Mouse (Mus musculus) megakaryocyte, embryonic 14.5 days (primary cell): ENCODE results near the gene Poln. TPM values are rescaled to one million over a fixed set of nuclear protein-coding genes. Genes with fewer than 3 reads are reported as not detected.

Experiments
- H3K27me3 ChIP-seq: replicated peaks from 2 replicates; pipeline ENCODE3; 2012; ENCODE audit warnings: inconsistent platforms
- H3K36me3 ChIP-seq: replicated peaks from 2 replicates; pipeline ENCODE3; 2012; ENCODE audit warnings: low read length, inconsistent platforms, mixed read lengths
- H3K4me1 ChIP-seq: 2 replicates; pipeline ENCODE4 v1.6.1; 2012; ENCODE audit warnings: inconsistent platforms
- H3K4me3 ChIP-seq: replicated peaks from 2 replicates; pipeline ENCODE3; 2012; ENCODE audit warnings: moderate library complexity, mild to moderate bottlenecking, inconsistent platforms
- H3K9me3 ChIP-seq: 2 replicates; pipeline ENCODE4 v1.6.1; 2012; ENCODE audit warnings: inconsistent platforms
- FLI1 ChIP-seq: IDR thresholded peaks from 2 replicates; pipeline ENCODE4 v1.6.1; 2012; ENCODE audit warnings: low read length, inconsistent platforms, mixed read lengths
- GATA1 ChIP-seq: IDR thresholded peaks from 3 replicates; pipeline ENCODE4 v1.6.1; 2012; ENCODE audit warnings: mixed read lengths, low read length, inconsistent platforms, borderline replicate concordance
- polyA plus RNA-seq: library from polyadenylated mRNA; stranded (reverse); fragments of >175 nt; gene quantifications from 2 replicates; pipeline ENCODE4 v1.2.3, GENCODE M21; 2012; ENCODE audit warnings: low replicate concordance; ENCODE audit not compliant: insufficient read depth

Poln gene
- 0.21 TPM in 1 of 2 replicates, not detected in the other for polyA plus RNA-seq

- Histone ChIP-seq H3K9me3 (no peaks in the 10 kb centered on the region), H3K4me1 (peaks cover 45% of the 10 kb centered on the region), H3K4me3 (peak within 1 kb of the TSS; percentile 95), H3K36me3 (peaks cover 37% of the 10 kb centered on the region), H3K27me3 (no peaks in the 10 kb centered on the region)
- no peak for TF ChIP-seq FLI1
- TF ChIP-seq GATA1 = no peak
Measured at GRCm38 (mm10) chr5:34168950-34169891, at the start of gene Poln, which contains the start of gene Haus3. Gene Poln, minus strand, starts transcription at chr5:34169448. Gene Haus3, minus strand, starts transcription at chr5:34169527.

DNA sequence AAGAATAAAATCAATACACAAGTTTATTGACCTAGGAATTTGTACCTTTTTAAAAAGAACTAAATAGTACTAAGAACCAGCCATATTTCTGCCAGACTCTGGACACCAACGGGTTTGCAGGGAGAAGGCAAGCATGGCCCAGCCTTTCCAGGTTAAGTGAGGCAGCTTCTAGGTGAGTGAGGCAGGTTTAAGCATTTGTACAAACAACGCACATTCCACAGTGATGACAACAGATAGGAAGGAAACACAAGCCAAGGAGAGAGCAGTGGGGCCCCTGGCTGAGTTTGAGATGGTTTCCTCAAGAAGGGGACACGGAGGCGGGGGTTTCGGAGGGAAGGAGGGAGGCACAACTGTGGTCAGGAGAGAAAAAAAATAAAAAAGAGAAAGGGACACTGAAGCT lies 49.4 kb upstream of the Poln start:
- no peaks in the 10 kb centered on the region for H3K36me3 ChIP-seq
- no peaks in the 10 kb centered on the region for H3K9me3 ChIP-seq
- no peak overlapping the region for H3K4me3 ChIP-seq
- TF ChIP-seq GATA1 (no peak), FLI1 (no peak)
- H3K27me3 ChIP-seq = peaks cover 28% of the 10 kb centered on the region
- peaks cover 45% of the 10 kb centered on the region for H3K4me1 ChIP-seq

- Histone ChIP-seq H3K27me3 (peaks cover 32% of the 10 kb centered on the region), H3K4me1 (peaks cover 42% of the 10 kb centered on the region), H3K4me3 (no peak overlapping the region), H3K36me3 (no peaks in the 10 kb centered on the region), H3K9me3 (no peaks in the 10 kb centered on the region)
- TF ChIP-seq GATA1 (no peak), FLI1 (no peak)
Measured at GRCm38 (mm10) chr5:34217756-34218155, 48.5 kb upstream of the Poln start.

DNA sequence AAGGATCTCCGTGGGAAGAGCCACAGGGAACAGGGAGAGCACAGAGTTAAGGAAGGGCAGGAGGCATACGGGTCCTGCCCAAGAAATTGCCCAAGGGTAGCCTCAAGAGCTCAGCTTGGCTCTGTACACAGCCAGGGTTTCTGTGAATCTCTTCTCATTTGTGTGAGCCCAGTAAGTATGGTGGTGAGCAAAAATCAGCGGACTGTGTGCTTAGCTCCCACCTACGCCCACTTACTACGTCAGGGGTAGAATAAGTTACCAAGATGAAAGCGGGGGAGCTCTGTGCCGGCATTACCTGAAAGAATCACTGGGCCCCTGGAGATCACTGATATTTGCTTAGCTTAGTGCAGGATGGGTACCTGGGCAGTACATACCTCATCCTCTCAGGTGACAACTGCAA lies 46.8 kb upstream of the Poln start:
- TF ChIP-seq FLI1 (no peak), GATA1 (no peak)
- H3K36me3 ChIP-seq = no peaks in the 10 kb centered on the region
- no peaks in the 10 kb centered on the region for H3K9me3 ChIP-seq
- no peak overlapping the region for H3K4me3 ChIP-seq
- H3K27me3 ChIP-seq = peaks cover 34% of the 10 kb centered on the region
- H3K4me1 ChIP-seq = peaks cover 49% of the 10 kb centered on the region

DNA sequence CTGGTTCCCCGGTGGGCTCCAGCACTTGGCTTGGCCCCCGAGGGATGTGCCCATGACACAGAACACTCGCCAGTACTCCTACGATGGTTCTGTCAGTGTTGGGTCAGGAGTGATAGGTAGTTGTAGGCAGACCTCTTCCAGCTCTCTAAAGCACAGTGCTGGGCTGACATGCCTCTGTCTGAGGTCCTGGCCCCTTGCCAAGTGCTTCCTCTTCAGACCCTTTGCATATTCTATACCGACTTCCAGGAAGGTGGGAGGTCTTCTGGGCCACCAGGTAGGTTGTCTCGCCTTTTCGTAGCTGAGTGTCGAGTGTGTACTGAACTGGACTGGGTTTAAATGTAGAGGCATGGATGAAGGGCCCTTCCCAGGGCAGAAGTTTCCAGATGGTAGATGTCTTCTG lies 44.4 kb upstream of the Poln start:
- H3K4me1 ChIP-seq = peaks cover 48% of the 10 kb centered on the region
- H3K27me3 ChIP-seq = peaks cover 32% of the 10 kb centered on the region
- H3K36me3 ChIP-seq = no peaks in the 10 kb centered on the region
- H3K9me3 ChIP-seq = no peaks in the 10 kb centered on the region
- TF ChIP-seq FLI1 (no peak), GATA1 (no peak)
- H3K4me3 ChIP-seq = no peak overlapping the region

- peaks cover 52% of the 10 kb centered on the region for H3K4me1 ChIP-seq
- H3K9me3 ChIP-seq = no peaks in the 10 kb centered on the region
- no peak overlapping the region for H3K4me3 ChIP-seq
- TF ChIP-seq FLI1 = no peak
- TF ChIP-seq GATA1 = no peak
- no peaks in the 10 kb centered on the region for H3K36me3 ChIP-seq
- peaks cover 12% of the 10 kb centered on the region for H3K27me3 ChIP-seq
Measured at GRCm38 (mm10) chr5:34210279-34210678, 41.0 kb upstream of the Poln start.

DNA sequence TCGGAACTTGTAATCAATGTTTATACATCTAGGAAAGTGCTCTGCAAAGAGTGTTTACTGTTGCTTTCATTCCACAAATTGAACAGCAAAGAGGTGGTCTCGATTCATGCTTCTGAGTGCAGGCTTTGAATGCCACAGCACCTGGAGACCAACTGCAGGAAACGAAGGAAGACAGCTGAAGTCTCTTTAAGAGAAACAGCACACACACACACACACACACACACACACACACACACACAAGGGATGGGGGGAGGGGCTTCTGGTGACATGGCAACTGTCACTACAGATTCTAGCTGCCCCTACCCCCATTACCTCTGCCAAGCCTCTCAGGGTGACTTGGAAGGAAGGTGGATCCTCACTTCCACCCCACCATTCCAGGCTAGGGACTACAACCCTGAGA lies 38.3 kb upstream of the Poln start:
- Histone ChIP-seq H3K9me3 (no peaks in the 10 kb centered on the region), H3K4me1 (peaks cover 54% of the 10 kb centered on the region), H3K36me3 (no peaks in the 10 kb centered on the region), H3K27me3 (peaks cover 4% of the 10 kb centered on the region), H3K4me3 (no peak overlapping the region)
- no peak for TF ChIP-seq FLI1
- no peak for TF ChIP-seq GATA1

- no peak for TF ChIP-seq FLI1
- no peak for TF ChIP-seq GATA1
- Histone ChIP-seq H3K4me3 (peak overlapping the region; percentile 21), H3K4me1 (peaks cover 64% of the 10 kb centered on the region), H3K27me3 (peaks cover 2% of the 10 kb centered on the region), H3K36me3 (no peaks in the 10 kb centered on the region), H3K9me3 (no peaks in the 10 kb centered on the region)
Measured at GRCm38 (mm10) chr5:34205788-34206187, 36.5 kb upstream of the Poln start.

DNA sequence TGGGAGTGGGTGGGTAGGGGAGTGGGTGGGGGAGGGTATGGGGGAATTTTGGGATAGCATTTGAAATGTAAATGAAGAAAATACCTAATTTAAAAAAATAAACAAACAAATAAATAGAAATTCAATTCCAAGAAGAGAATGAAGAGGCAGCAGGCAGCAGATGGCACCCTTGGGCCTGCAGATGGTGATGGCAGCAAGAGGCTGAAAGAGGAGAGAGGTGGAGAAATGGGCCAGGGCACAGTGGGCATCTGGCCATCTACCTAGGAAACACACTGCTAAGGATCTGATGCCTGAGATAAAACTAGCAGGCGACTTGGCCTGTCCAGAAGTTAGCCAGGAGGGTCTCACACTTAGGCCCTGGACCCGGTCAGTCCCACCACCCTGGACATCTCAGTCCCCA lies 35.7 kb upstream of the Poln start:
- peaks cover 2% of the 10 kb centered on the region for H3K27me3 ChIP-seq
- H3K4me3 ChIP-seq = no peak overlapping the region
- H3K36me3 ChIP-seq = no peaks in the 10 kb centered on the region
- no peaks in the 10 kb centered on the region for H3K9me3 ChIP-seq
- TF ChIP-seq FLI1 = no peak
- TF ChIP-seq GATA1 = no peak
- peaks cover 69% of the 10 kb centered on the region for H3K4me1 ChIP-seq

GRCm38 (mm10) chr5:34202006-34202405 lies 32.8 kb upstream of the Poln start:
- Histone ChIP-seq H3K4me1 (peaks cover 65% of the 10 kb centered on the region), H3K9me3 (peaks cover 6% of the 10 kb centered on the region), H3K4me3 (no peak overlapping the region), H3K27me3 (peaks cover 4% of the 10 kb centered on the region), H3K36me3 (no peaks in the 10 kb centered on the region)
- TF ChIP-seq GATA1 (no peak), FLI1 (no peak)
